Mouse (Mus musculus) stomach, postnatal 0 days (tissue): ENCODE measurements around the gene Efcab10. TPM values are rescaled to one million over a fixed set of nuclear protein-coding genes. Genes with fewer than 3 reads are reported as not detected.

Experiments used
- ATAC-seq: fragments of 200-750 bp; cut with Nextera tagmentation; 2 replicates; pipeline ENCODE4 v1.8.0; 2017; ENCODE audit not compliant: low FRiP score, low TSS enrichment
- DNase-seq: peaks from one replicate; pipeline ENCODE4 v3.0.0-alpha.2; 2016; ENCODE audit warnings: low spot score
- H3K27ac ChIP-seq: fragments of 300-500 bp; sonication (generic); replicated peaks from 2 replicates; pipeline ENCODE4 v1.5.1; 2014; ENCODE audit warnings: mild to moderate bottlenecking, control low read depth
- H3K27me3 ChIP-seq: fragments of 300-500 bp; sonication (generic); 2 replicates; pipeline ENCODE4 v1.6.1; 2014; ENCODE audit warnings: low read length; ENCODE audit not compliant: control insufficient read depth, insufficient read depth
- H3K36me3 ChIP-seq: fragments of 300-500 bp; sonication (generic); 2 replicates; pipeline ENCODE4 v1.6.1; 2014; ENCODE audit warnings: low read length, mixed read lengths; ENCODE audit not compliant: control insufficient read depth, insufficient read depth
- H3K4me1 ChIP-seq: fragments of 300-500 bp; sonication (generic); replicated peaks from 2 replicates; pipeline ENCODE4 v1.6.1; 2014; ENCODE audit warnings: antibody characterized with exemption; ENCODE audit not compliant: control insufficient read depth, insufficient read depth
- H3K4me2 ChIP-seq: fragments of 300-500 bp; sonication (generic); replicated peaks from 2 replicates; pipeline ENCODE4 v1.6.1; 2014; ENCODE audit warnings: low read depth, mild to moderate bottlenecking, control low read depth, moderate library complexity
- H3K4me3 ChIP-seq: fragments of 300-500 bp; sonication (generic); 2 replicates; pipeline ENCODE4 v1.5.1; 2014; ENCODE audit warnings: low read depth, low read length, control low read depth
- H3K9ac ChIP-seq: fragments of 300-500 bp; sonication (generic); 2 replicates; pipeline ENCODE4 v1.6.1; 2014; ENCODE audit warnings: mild to moderate bottlenecking, low read length, control low read depth, mixed read lengths
- H3K9me3 ChIP-seq: fragments of 300-500 bp; sonication (generic); 2 replicates; pipeline ENCODE4 v1.6.1; 2016; ENCODE audit warnings: low read length; ENCODE audit not compliant: control insufficient read depth
- CTCF ChIP-seq: IDR thresholded peaks from 2 replicates; pipeline ENCODE4 v1.5.1; 2016; ENCODE audit warnings: antibody characterized with exemption, low read depth, mild to moderate bottlenecking, moderate library complexity
- EP300 ChIP-seq: optimal IDR thresholded peaks from 2 replicates; pipeline ENCODE3; 2016; ENCODE audit warnings: antibody characterized with exemption
- WGBS: fragments of 180-500 bp; shearing (Covaris S2); extraction: QIAGEN DNeasy Blood & Tissue Kit; methylation state at CpG from one replicate; pipeline ENCODE4 v1.1.7; 2014; 5-methylcytosine and 5-hydroxymethylcytosine counted together
- polyA plus RNA-seq: library from polyadenylated mRNA; unstranded; fragments of >200 nt; fragmentation: Nextera tagmentation; extraction: Ambion mirVana; gene quantifications from 2 replicates; pipeline ENCODE4 v1.2.1, GENCODE M21; 2015

The Efcab10 gene
- polyA plus RNA-seq, result 0.21 TPM in 1 of 2 replicates, not detected in the other

DNA sequence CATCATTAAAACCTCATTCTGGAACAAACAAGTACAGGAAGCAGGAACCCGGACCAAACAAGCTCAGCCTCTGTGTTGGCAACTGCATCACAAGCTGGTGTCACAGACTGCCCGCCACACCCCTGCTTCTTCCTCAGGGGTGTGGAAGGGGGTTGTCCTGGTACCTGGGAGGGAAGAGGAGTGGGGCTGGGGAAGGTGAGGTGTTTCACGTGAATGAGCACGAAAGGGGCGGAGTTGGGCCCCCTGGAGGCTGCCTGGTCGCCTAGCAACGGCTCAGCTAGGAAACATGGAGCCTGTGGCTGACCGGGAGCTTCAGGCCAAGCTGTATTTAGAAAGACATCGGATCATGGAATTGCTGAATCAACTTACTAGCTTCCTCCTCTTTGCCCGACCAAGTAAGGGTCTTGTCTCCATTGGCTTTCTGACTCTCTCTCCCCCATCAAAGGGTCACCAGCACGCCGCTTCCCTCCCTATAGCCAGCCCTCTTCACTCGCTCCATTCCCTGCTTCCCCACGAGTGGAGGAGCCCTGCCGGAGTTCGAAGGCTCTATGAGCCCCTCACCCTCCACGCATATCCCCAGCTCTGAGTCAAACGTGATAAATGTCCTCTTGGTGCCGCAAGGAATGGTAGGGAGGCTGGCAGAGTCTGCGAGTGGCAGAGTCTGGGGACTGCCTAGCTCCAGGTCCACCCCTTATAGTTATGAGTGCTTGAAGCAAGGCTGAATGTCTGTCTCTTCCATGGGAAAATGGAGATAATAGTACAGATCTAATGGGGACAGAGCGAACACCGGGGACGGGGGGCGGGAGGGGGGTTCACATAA is at the start of gene Efcab10:
Gene Efcab10, plus strand, starts transcription at position 51 of the 820 bp plus-strand sequence.
- no peak for DNase-seq

DNA sequence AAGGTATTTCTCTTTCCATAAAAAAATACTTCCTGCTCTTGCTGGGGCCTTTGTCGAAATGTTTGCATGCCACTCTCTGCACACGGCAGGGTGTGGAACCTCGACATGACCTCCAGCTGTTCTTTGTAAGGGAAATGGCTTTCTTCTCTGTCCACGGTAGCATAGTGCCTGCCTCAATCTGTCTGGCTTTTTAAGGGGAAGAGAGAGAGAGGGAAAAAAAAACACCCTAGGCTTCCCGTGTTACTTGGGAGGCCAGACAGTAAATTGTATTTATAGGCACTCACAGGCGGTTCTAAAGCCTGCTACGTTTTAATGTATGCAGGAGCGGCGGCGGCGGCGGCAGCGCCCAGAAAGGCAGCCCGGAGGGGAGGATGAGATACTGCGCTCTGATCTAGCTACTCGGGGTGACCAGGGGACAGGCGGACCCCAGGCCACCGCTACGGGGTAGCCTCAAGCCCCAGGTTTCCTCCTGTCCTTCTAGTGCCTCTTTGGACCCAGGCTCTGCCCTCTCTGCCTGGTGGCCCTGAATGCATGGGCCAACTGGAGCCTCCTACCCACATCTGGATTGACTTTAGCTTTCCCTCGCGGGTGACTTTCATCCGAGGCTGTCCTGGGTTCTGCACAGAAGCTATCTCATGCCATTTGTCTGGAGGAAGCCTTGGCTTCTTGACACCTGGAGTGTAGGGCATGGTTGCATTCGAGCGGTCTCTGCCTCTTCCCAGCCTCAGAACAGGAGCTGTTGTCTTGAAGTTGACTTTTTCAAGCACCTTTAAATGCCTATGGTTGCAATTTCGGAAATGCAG is 49.5 kb upstream of the Efcab10 start:
- DNase-seq (peak; percentile 73), ATAC-seq (peak; percentile 87)
- Histone ChIP-seq H3K9me3 (no peaks in the 10 kb centered on the region), H3K27ac (0 out of 2 replicates have a peak overlapping the region, but pooled peaks have one; percentile 9), H3K4me3 (no peak overlapping the region), H3K36me3 (peaks cover 5% of the 10 kb centered on the region), H3K4me2 (peak overlapping the region; percentile 25; the same call in 1 of the 2 replicates), H3K9ac (no peak overlapping the region), H3K4me1 (no peaks in the 10 kb centered on the region), H3K27me3 (no peaks in the 10 kb centered on the region)
- TF ChIP-seq CTCF (no peak), EP300 (no peak)
- WGBS, result 31% methylated on average over 25 of the region's 25 CpGs

More for the DNA sequence above, at the start of gene Efcab10:
- H3K4me2 ChIP-seq, result peak within 1 kb of the TSS; percentile 34
- H3K4me1 ChIP-seq, result no peaks in the 10 kb centered on the region
- WGBS, result 10% methylated on average over 24 of the region's 24 CpGs
- H3K36me3 ChIP-seq, result no peaks in the 10 kb centered on the region
- no peaks in the 10 kb centered on the region for H3K9me3 ChIP-seq
- no peak within 1 kb of the TSS for H3K9ac ChIP-seq
- H3K4me3 ChIP-seq, result no peak within 1 kb of the TSS
- H3K27ac ChIP-seq, result no peak within 1 kb of the TSS
- TF ChIP-seq EP300, result no peak
- no peak for TF ChIP-seq CTCF
- H3K27me3 ChIP-seq, result no peaks in the 10 kb centered on the region
- ATAC-seq, result no peak

DNA sequence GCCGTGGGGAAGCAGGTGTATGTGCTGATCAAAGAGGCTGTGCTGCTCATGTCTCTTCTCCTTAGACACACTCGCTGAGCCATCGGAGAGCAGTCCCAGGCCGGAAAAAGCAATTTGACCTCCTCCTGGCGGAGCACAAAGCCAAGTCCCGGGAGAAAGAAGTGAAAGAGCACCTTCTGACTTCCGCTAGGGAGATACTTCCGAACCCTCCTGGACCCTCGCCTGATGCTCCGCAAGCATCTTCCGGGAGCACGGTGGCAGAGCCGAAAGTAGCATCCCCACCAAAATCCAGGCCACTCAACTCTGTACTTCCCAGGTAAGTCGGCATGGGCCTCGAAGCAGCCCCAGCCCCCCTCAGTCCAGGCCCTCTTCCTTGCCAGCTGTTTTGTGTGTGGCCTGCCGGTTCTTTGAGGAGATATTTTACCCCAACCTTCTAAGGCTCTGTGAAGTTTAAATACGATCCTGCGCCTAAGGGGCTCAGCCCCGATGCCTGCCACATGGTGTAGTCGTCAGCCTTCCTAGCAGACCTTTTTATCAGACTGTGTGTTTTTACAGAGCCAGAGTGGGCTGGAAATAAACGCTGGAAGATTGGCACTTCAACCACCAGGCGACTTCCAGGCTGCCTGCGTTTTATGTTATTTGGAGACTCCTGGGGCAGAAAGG is 48.8 kb upstream of the Efcab10 start:
- Histone ChIP-seq H3K27me3 (no peaks in the 10 kb centered on the region), H3K4me1 (no peaks in the 10 kb centered on the region), H3K9ac (no peak overlapping the region), H3K4me2 (no peak overlapping the region), H3K36me3 (peaks cover 8% of the 10 kb centered on the region), H3K9me3 (no peaks in the 10 kb centered on the region), H3K27ac (no peak overlapping the region), H3K4me3 (no peak overlapping the region)
- ATAC-seq (no peak), DNase-seq (no peak)
- TF ChIP-seq EP300, result no peak
- TF ChIP-seq CTCF, result no peak
- WGBS, result 72% methylated on average over 23 of the region's 23 CpGs

DNA sequence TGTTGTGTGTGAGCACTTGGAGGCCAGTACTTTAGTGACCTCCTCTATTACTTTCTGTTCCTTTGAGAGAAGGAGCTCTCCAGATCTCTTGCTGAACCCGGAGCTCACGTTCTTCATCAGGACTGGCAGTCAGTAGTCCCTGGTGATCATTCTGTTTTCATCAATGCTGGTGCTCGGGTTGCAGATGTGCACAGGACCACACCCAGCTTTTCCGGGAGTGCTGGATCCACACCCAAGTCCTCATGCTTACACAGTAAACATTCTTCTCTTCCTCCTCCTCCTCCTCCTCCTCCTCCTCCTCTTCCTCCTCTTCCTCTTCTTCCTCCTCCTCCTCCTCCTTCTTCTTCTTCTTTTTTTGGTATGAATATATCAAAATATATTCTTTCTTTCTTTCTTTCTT is 42.0 kb upstream of the Efcab10 start:
- ATAC-seq (no peak), DNase-seq (no peak)
- peaks cover 4% of the 10 kb centered on the region; the same call in 1 of the 2 replicates for H3K36me3 ChIP-seq
- H3K4me2 ChIP-seq, result no peak overlapping the region
- H3K9me3 ChIP-seq, result no peaks in the 10 kb centered on the region
- H3K27me3 ChIP-seq, result no peaks in the 10 kb centered on the region
- WGBS, result 49% methylated on average over 4 of the region's 4 CpGs
- no peak overlapping the region for H3K9ac ChIP-seq
- no peak overlapping the region for H3K27ac ChIP-seq
- no peaks in the 10 kb centered on the region for H3K4me1 ChIP-seq
- no peak for TF ChIP-seq EP300
- no peak for TF ChIP-seq CTCF
- no peak overlapping the region for H3K4me3 ChIP-seq

DNA sequence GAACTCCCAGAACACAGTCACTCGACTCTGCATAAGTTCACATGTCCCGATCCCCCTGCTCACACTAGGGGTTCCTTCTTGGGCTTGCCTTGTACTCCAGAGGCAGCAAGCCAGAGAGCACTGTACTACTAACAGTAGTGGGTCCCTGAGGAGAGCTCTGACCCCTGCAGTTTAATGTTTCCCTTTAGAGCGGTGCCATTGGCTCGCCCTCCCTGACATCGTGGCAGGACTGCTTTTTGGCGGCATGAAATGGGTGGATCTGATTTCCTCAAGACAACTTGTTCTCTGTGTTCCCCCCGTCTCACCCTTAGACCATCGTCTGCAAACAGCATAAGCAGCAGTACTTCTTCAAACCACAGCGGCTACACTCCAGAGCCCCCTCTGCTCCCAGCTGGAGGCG is 36.3 kb upstream of the Efcab10 start:
- 89% methylated on average over 10 of the region's 10 CpGs for WGBS
- Histone ChIP-seq H3K27me3 (no peaks in the 10 kb centered on the region), H3K27ac (no peak overlapping the region), H3K4me2 (no peak overlapping the region), H3K9me3 (no peaks in the 10 kb centered on the region), H3K9ac (no peak overlapping the region), H3K4me3 (no peak overlapping the region), H3K4me1 (no peaks in the 10 kb centered on the region), H3K36me3 (no peaks in the 10 kb centered on the region)
- TF ChIP-seq CTCF, result no peak
- no peak for TF ChIP-seq EP300
- ATAC-seq, result no peak
- no peak for DNase-seq
